Mouse (Mus musculus) lung, postnatal 0 days (tissue): ENCODE measurements around the gene Ddx24.
"Not testable (repeated sequence)": the region's sequence is repeated elsewhere in the genome, so short reads cannot be mapped to it uniquely, and the experiment has no call there.

Experiments used
- CTCF ChIP-seq: IDR thresholded peaks from 2 replicates; pipeline ENCODE4 v1.5.1; 2016; ENCODE audit warnings: antibody characterized with exemption, mild to moderate bottlenecking
- EP300 ChIP-seq: IDR thresholded peaks from 2 replicates; pipeline ENCODE4 v1.6.1; 2016; ENCODE audit warnings: antibody characterized with exemption, mild to moderate bottlenecking, control low read depth

DNA sequence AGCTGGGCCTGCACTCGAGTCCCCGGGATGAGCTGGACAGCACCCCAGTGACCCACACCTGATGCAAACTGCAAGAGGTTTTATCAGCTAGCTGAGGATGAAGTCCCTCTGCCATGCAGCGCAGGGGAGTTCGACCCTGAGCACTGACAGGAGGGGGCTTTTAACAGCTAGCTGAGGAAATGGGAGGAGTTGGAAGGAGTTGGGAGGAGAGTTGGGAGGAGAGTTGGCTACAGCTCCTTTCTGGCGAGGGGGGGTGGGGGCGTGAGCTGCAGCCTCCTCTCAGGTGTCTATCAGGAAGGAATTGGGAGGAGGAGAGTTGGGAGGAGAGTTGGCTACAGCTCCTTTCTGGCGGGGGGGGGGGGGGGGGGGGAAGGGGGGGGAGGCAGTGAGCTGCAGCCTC is 18.6 kb upstream of the Ddx24 start:
- not testable (repeated sequence) for TF ChIP-seq CTCF, EP300
